Mouse (Mus musculus): Measurements from ENCODE around the gene Ube2u.
"Not testable (repeated sequence)": the region's sequence is repeated elsewhere in the genome, so short reads cannot be mapped to it uniquely, and the experiment has no call there.

DNA sequence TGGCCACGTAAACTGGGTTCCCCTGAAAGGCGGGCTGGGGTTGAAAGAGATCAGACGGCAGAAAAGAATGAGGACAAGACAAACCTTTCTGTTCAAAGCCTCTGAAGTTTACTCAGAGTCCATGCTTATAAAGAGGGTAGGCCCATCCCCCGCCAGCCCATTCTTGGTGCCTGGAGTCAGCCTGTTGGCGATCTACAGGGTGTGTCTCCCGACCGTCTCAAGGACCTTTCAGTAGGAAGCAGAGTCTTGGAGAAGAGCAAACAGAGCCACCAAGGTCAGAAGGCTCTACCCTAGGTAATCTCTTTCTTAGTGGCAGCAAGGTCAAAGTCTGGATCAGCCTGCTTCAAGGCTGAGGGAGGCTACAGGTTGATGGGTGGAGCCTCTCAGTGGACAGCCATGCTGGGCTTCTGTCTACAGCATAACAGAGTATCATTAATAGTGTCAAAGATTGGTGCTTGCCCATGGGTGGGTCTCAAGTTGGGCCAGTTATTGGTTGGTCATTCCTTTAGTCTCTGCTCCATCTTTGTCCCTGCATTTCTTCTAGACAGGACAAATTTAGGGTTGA lies 20.5 kb downstream of the Ube2u start:
- not testable (repeated sequence) for TF ChIP-seq MYOD1 (IDR thresholded peaks at IDR 0.05; ENCODE audit: control insufficient read depth in 1 of 3, insufficient read length in 2 of 3, low read depth in 2 of 3); POLR2A (IDR thresholded peaks at IDR 0.05; ENCODE audit: insufficient read length, low read depth); REST (IDR thresholded peaks at IDR 0.05; ENCODE audit: insufficient read depth, insufficient read length); SRF (IDR thresholded peaks at IDR 0.05; ENCODE audit: control insufficient read depth, insufficient read length, low read depth); POLR2AphosphoS2 (IDR thresholded peaks at IDR 0.05; ENCODE audit: insufficient read length, low read depth)
